Mouse (Mus musculus) bone marrow, adult 2 months (tissue): Measurements from ENCODE around the gene Mapk9.

Experiments used
- CTCF ChIP-seq: fragments of 200-500 bp; IDR thresholded peaks from 2 replicates; pipeline ENCODE4 v1.5.1; 2011; ENCODE audit warnings: low read length, control low read depth; ENCODE audit not compliant: control insufficient read depth, insufficient read depth
- POLR2A ChIP-seq: fragments of 200-500 bp; IDR thresholded peaks from 2 replicates; pipeline ENCODE4 v1.6.1; 2011; ENCODE audit warnings: low read depth, mild to moderate bottlenecking, control low read depth, low read length, borderline replicate concordance; ENCODE audit not compliant: control insufficient read depth

DNA sequence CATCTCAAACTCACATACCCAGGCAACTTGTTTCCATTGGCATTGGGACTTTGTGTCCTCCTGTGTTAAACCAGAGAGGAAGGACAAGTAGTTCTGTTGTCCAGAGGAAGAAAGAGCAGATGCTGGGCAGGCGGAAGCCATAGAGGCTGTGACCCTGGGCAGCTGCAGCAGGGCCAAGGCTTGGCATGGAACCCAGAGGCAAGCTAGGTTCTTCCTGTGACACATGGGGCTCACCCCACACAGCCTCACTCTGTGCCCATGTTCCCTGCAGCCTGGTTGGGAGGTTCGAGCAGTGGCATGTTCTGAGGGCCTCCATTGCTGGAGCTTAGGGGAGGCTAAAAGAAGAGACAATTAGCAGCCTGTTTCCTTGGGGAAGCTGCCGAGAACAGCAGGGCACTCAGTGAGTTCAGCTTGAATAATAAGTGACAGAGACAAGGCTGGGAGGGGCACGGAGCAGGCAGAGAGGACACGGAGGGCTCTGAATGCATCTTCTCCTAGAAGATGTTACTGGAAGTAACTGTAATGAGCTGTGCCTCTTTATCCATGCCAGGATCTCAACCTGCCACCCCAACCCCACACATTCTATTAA lies 84.6 kb downstream of the Mapk9 start:
- no peak for TF ChIP-seq CTCF
- TF ChIP-seq POLR2A = no peak
